Mouse (Mus musculus): Measurements from ENCODE around the gene Hyal1. TPM values are rescaled to one million over a fixed set of nuclear protein-coding genes. Genes with fewer than 3 reads are reported as not detected.

The Hyal1 gene
- total RNA-seq, 2 experiments from 2014 or later, result 7.4 to 9.8 TPM

- ATAC-seq (replicated peaks; ENCODE audit: low FRiP score, poor library complexity, severe bottlenecking), result no peak
These were observed 34.9 kb downstream of the Hyal1 start for GRCm38 (mm10) chr9:107611456-107612190.

DNA sequence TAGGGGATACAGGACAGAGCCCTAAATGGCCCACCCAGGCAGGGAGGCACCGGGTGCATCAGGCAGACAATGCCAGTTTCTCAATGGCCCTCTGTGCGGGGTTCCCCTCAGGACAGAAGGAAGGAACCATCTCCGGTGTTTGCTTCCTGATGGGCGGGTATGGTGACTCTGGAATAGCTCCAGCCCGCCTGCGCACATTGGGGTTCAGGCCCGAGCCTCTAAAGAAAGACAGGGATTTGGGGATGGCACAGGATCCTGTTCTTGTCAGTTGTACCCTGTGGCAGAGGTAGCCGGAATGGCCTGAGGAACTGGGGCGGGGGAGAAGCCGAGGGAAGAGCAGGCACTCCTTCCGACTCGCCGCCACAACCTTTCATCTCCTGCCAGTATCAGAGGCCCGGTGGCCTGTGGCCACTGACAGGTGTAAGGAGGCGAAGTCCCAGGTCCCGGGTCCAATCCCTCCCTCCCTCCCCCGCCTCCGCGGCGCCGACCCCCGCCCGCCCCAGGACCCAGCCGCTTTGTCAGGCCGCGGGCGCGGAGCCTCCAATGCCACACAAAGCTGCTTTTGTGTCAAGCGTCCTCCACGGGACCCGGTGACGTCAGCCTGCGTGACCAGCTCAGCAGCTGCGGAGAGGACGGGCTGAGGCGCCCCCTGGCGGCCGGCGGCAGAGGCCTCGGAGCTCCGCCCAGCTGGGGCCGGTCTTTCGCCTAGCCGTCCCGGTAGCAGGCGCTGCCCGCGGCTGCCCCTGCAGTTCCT lies 35.6 kb downstream of the Hyal1 start:
- ATAC-seq (replicated peaks; ENCODE audit: low FRiP score, poor library complexity, severe bottlenecking), result peak; percentile 90

- no peak for ATAC-seq (replicated peaks; ENCODE audit: low FRiP score, poor library complexity, severe bottlenecking)
These were observed 36.3 kb downstream of the Hyal1 start for GRCm38 (mm10) chr9:107612945-107613569.

- ATAC-seq (replicated peaks; ENCODE audit: low FRiP score, poor library complexity, severe bottlenecking), result no peak
These were observed 38.3 kb downstream of the Hyal1 start for GRCm38 (mm10) chr9:107615035-107615434.

GRCm38 (mm10) chr9:107617461-107617860 lies 40.7 kb downstream of the Hyal1 start:
- no peak for ATAC-seq (replicated peaks; ENCODE audit: low FRiP score, poor library complexity, severe bottlenecking)

- no peak for ATAC-seq (replicated peaks; ENCODE audit: low FRiP score, poor library complexity, severe bottlenecking)
These were observed 41.4 kb downstream of the Hyal1 start for GRCm38 (mm10) chr9:107618098-107618497.

GRCm38 (mm10) chr9:107618778-107619545 lies 42.2 kb downstream of the Hyal1 start:
- no peak for ATAC-seq (replicated peaks; ENCODE audit: low FRiP score, poor library complexity, severe bottlenecking)

- no peak for ATAC-seq (replicated peaks; ENCODE audit: low FRiP score, poor library complexity, severe bottlenecking)
These were observed 42.8 kb downstream of the Hyal1 start for GRCm38 (mm10) chr9:107619546-107619879.

DNA sequence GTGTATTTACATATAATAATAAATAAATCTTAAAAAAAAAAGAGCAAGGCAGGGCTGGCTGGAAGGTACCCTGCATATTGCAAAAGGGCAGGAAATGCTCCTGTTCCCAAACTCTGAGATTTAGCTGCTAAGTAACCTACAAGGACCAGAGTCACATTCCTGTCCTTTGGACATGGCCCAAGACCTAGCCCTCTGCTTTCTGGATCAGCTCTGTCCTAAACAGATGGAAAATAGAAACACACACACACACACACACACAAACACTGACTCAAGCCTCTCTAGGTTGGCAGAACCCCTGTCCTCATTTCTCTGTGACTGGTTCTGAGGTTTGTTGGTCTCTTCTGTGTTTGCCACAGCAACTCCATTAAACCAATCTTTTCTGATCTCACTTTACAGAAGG lies 44.2 kb downstream of the Hyal1 start:
- no peak for ATAC-seq (replicated peaks; ENCODE audit: low FRiP score, poor library complexity, severe bottlenecking)

DNA sequence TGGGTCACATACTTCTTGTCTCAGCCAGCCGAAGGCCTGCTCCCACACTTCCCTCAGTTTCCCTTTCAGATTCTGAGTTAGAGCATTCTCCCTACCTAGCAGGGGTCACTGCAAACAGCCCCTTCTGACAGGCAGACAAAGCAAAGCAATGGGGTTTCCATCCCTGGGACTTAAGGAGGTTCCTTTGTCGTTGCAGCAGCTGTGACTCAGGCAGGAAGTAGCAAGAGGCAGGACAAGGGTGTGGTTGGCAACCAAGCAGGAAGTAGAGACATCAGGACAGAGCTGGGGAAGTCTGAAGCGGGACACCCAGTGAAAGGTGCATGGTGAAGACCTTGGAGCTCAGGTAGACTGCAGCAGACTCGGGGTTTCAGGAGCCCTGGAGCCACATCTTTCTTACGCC lies 47.8 kb downstream of the Hyal1 start:
- ATAC-seq (replicated peaks; ENCODE audit: low FRiP score, poor library complexity, severe bottlenecking), result no peak

DNA sequence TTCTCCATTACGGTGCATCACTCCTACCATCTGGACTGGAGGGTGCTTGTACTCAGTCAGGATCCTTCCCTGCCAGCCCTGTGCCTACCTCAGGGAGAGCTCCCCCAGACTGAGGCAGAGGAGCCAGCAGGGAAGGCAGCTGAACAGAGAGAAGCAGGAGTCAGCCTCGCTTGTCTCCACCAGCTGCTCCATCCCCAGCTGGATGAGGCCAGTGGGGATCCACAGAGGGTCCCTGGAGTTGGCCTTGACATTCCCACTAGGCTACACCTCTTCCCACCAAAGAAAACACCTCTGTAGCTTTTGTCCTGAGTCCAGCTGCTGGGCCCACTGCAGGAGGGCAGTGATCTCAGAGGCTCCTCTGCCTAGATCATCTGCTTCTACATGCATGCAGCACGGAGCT lies 48.2 kb downstream of the Hyal1 start:
- ATAC-seq (replicated peaks; ENCODE audit: low FRiP score, poor library complexity, severe bottlenecking), result no peak

- no peak for ATAC-seq (replicated peaks; ENCODE audit: low FRiP score, poor library complexity, severe bottlenecking)
These were observed 48.8 kb downstream of the Hyal1 start for GRCm38 (mm10) chr9:107625351-107626128.

GRCm38 (mm10) chr9:107626158-107626843 lies 49.6 kb downstream of the Hyal1 start:
- ATAC-seq (replicated peaks; ENCODE audit: low FRiP score, poor library complexity, severe bottlenecking), result peak; percentile 27; the same call in 1 of the 2 replicates

DNA sequence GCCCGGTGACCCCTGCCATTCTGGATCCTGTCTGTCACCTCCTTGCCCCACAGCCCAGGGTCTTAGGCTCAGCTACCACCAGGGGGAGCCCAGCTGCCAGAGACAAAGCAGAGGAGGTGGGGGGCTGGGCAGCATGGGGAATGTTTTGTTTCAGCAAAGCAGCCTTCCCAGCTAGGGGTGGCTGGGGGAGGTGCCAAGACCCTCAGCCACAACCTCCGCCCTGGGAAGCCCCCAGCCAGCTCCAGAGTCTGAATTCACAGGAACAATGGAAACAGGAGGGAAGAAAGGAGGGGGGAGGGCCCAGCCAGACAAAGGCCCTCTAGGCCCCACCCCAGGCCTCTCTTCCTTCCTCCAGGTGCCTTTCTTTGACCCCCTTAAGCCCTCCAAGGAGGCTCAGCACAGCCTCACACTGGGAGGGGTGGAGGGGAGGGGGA lies 50.1 kb downstream of the Hyal1 start:
- peak; percentile 56 for ATAC-seq (replicated peaks; ENCODE audit: low FRiP score, poor library complexity, severe bottlenecking)

DNA sequence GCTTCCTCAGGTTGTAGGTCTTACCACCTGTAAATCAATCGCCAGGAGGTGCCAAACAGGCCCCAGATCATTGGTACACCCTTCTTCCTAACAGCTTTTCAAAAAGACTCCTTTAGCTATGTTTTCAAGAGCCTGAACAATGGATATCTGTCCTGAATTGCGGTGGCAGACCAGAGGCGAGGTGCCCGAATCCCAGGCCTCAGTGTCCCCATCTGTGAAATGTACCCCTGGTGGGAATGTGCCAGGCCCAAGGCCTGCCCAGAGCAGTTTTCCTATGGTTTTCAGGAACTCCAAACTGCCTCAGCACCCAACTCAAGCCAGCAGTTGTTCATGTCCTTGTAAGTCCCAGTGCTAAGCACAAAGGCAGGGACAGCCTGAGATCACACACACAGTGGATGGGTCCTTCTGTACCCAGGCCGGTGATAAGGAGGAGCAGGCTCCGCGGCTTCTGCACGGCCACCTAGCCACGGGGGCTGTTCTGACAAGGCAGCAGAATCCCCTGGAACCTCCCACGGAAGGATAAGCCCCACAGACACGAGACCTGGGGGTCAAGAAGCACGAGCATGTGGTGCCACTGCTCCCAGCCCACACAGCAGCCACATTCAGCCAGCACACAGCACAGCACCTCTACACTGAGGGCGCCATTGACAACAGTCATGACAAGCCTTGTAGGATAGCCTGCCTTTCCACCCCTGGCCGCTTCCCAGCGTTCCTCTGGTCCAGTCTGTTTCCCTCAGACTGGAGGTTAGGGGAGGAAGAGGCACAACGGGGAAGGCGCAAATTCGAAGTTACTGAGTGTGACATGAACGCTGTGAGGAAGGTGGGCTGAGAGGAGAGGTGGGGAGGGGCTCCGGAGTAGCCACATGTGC lies 50.9 kb downstream of the Hyal1 start:
- no peak for ATAC-seq (replicated peaks; ENCODE audit: low FRiP score, poor library complexity, severe bottlenecking)

DNA sequence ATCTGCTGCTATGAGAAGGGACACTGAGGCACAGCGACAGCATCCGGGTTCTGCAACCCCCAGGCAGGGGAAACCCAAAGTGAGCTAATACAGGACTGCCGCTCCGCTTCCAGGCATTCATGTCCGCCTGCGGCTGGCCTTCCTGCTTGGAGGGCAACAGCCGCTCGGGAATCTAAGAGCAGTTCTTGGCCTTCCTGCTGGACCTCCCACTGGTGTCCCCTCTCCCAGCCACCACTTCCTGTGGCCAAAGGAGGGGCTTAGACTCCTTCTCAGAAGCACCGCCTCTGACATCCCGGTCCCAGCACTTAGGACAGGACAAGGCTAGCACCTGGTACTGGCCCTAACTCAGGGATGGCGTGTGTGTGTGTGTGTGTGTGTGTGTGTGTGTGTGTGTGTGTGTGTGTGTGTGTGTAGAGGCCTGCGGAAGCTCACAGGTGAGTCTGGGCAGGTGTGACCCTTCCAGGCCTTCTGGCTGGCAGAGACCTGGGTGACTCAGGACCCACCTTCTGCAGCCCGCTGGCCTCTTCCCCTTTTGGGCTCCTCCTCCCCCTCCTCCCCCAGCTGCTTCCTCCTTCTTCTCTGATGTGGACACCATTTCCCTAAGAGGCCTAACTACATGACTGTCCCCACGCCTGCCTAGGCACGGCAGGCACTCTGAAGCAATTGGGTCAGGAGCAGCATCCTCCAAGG lies 52.1 kb downstream of the Hyal1 start:
- ATAC-seq (replicated peaks; ENCODE audit: low FRiP score, poor library complexity, severe bottlenecking), result no peak

DNA sequence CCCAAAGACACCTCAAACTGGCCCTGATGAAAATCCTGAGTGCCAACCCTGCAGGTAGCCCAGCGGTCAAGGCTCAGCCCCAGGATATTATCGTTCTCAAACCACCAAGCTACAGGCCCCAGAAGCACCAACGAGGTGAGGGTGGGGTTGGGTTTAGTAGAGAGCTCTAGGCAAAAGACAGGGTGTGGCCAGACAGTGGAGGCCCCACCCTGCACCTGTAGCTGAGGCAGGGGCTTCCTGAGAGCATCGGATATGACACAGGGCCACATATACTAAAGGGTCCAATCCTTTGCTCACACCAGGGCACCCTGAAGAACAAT lies 52.6 kb downstream of the Hyal1 start:
- ATAC-seq (replicated peaks; ENCODE audit: low FRiP score, poor library complexity, severe bottlenecking), result no peak
